Mouse (Mus musculus): ENCODE results near the gene Hlcs. TPM values are rescaled to one million over a fixed set of nuclear protein-coding genes. Genes with fewer than 3 reads are reported as not detected.

Hlcs gene
- polyA plus RNA-seq, 1 experiment from 2014 or later: 7.6 TPM

GRCm38 (mm10) chr16:94123247-94123646, 190.1 kb downstream of the Hlcs start:
- Histone ChIP-seq H3K9me3 (ENCODE audit: control insufficient read depth, low read length) (no peaks in the 10 kb centered on the region), H3K4me2 (ENCODE audit: low read depth, low read length) (no peak overlapping the region), H3K27me3 (ENCODE audit: control insufficient read depth, insufficient read depth, low read length) (peaks cover 18% of the 10 kb centered on the region), H3K9ac (replicated peaks; ENCODE audit: low read depth, low read length) (no peak overlapping the region), H3K27ac (ENCODE audit: low read depth, low read length) (no peak overlapping the region), H3K4me3 (ENCODE audit: low read depth, low read length) (no peak overlapping the region), H3K36me3 (ENCODE audit: control insufficient read depth, insufficient read depth, low read length) (no peaks in the 10 kb centered on the region), H3K4me1 (ENCODE audit: control insufficient read depth, insufficient read depth, low read length) (peaks cover 10% of the 10 kb centered on the region; the same call in 1 of the 2 replicates)
- WGBS: 50% methylated on average over 11 of the region's 11 CpGs
- ATAC-seq (ENCODE audit: low read depth): no peak

GRCm38 (mm10) chr16:94122347-94122746, 191.0 kb downstream of the Hlcs start:
- Histone ChIP-seq H3K36me3 (ENCODE audit: control insufficient read depth, insufficient read depth, low read length) (no peaks in the 10 kb centered on the region), H3K9me3 (ENCODE audit: control insufficient read depth, low read length) (no peaks in the 10 kb centered on the region), H3K4me1 (ENCODE audit: control insufficient read depth, insufficient read depth, low read length) (peaks cover 10% of the 10 kb centered on the region; the same call in 1 of the 2 replicates), H3K4me2 (ENCODE audit: low read depth, low read length) (no peak overlapping the region), H3K4me3 (ENCODE audit: low read depth, low read length) (no peak overlapping the region), H3K27ac (ENCODE audit: low read depth, low read length) (no peak overlapping the region), H3K27me3 (ENCODE audit: control insufficient read depth, insufficient read depth, low read length) (peaks cover 18% of the 10 kb centered on the region), H3K9ac (replicated peaks; ENCODE audit: low read depth, low read length) (no peak overlapping the region)
- WGBS: 89% methylated on average over 3 of the region's 3 CpGs
- no peak for ATAC-seq (ENCODE audit: low read depth)

- H3K4me3 ChIP-seq (ENCODE audit: low read depth, low read length): no peak overlapping the region
- H3K36me3 ChIP-seq (ENCODE audit: control insufficient read depth, insufficient read depth, low read length): no peaks in the 10 kb centered on the region
- H3K4me2 ChIP-seq (ENCODE audit: low read depth, low read length): no peak overlapping the region
- no peak overlapping the region for H3K9ac ChIP-seq (replicated peaks; ENCODE audit: low read depth, low read length)
- H3K4me1 ChIP-seq (ENCODE audit: control insufficient read depth, insufficient read depth, low read length): no peaks in the 10 kb centered on the region
- H3K27ac ChIP-seq (ENCODE audit: low read depth, low read length): no peak overlapping the region
- H3K27me3 ChIP-seq (ENCODE audit: control insufficient read depth, insufficient read depth, low read length): no peaks in the 10 kb centered on the region; the same call in 1 of the 2 replicates
- H3K9me3 ChIP-seq (ENCODE audit: control insufficient read depth, low read length): no peaks in the 10 kb centered on the region
- ATAC-seq (ENCODE audit: low read depth): no peak
- 96% methylated on average over 1 of the region's 1 CpGs for WGBS
Measured at GRCm38 (mm10) chr16:94118394-94118793, 195.0 kb downstream of the Hlcs start.

- Histone ChIP-seq H3K4me3 (ENCODE audit: low read depth, low read length) (no peak overlapping the region), H3K4me1 (ENCODE audit: control insufficient read depth, insufficient read depth, low read length) (no peaks in the 10 kb centered on the region), H3K9ac (replicated peaks; ENCODE audit: low read depth, low read length) (no peak overlapping the region), H3K9me3 (ENCODE audit: control insufficient read depth, low read length) (no peaks in the 10 kb centered on the region), H3K27me3 (ENCODE audit: control insufficient read depth, insufficient read depth, low read length) (no peaks in the 10 kb centered on the region), H3K4me2 (ENCODE audit: low read depth, low read length) (no peak overlapping the region), H3K36me3 (ENCODE audit: control insufficient read depth, insufficient read depth, low read length) (no peaks in the 10 kb centered on the region), H3K27ac (ENCODE audit: low read depth, low read length) (no peak overlapping the region)
- WGBS: 63% methylated on average over 6 of the region's 6 CpGs
- peak; percentile 4; the same call in 1 of the 2 replicates for ATAC-seq (ENCODE audit: low read depth)
Measured at GRCm38 (mm10) chr16:94117333-94117732, 196.0 kb downstream of the Hlcs start.

GRCm38 (mm10) chr16:94114693-94115092, 198.7 kb downstream of the Hlcs start:
- no peak overlapping the region for H3K4me3 ChIP-seq (ENCODE audit: low read depth, low read length)
- H3K27ac ChIP-seq (ENCODE audit: low read depth, low read length): no peak overlapping the region
- no peaks in the 10 kb centered on the region for H3K9me3 ChIP-seq (ENCODE audit: control insufficient read depth, low read length)
- no peak for ATAC-seq (ENCODE audit: low read depth)
- H3K9ac ChIP-seq (replicated peaks; ENCODE audit: low read depth, low read length): no peak overlapping the region
- no peaks in the 10 kb centered on the region for H3K4me1 ChIP-seq (ENCODE audit: control insufficient read depth, insufficient read depth, low read length)
- no peaks in the 10 kb centered on the region for H3K27me3 ChIP-seq (ENCODE audit: control insufficient read depth, insufficient read depth, low read length)
- no peaks in the 10 kb centered on the region for H3K36me3 ChIP-seq (ENCODE audit: control insufficient read depth, insufficient read depth, low read length)
- 78% methylated on average over 9 of the region's 9 CpGs for WGBS
- no peak overlapping the region for H3K4me2 ChIP-seq (ENCODE audit: low read depth, low read length)

- no peak overlapping the region for H3K4me3 ChIP-seq (ENCODE audit: low read depth, low read length)
- H3K27ac ChIP-seq (ENCODE audit: low read depth, low read length): no peak overlapping the region
- ATAC-seq (ENCODE audit: low read depth): no peak
- H3K27me3 ChIP-seq (ENCODE audit: control insufficient read depth, insufficient read depth, low read length): no peaks in the 10 kb centered on the region
- H3K4me2 ChIP-seq (ENCODE audit: low read depth, low read length): no peak overlapping the region
- 90% methylated on average over 7 of the region's 7 CpGs for WGBS
- no peaks in the 10 kb centered on the region for H3K36me3 ChIP-seq (ENCODE audit: control insufficient read depth, insufficient read depth, low read length)
- H3K9me3 ChIP-seq (ENCODE audit: control insufficient read depth, low read length): no peaks in the 10 kb centered on the region
- H3K4me1 ChIP-seq (ENCODE audit: control insufficient read depth, insufficient read depth, low read length): no peaks in the 10 kb centered on the region
- H3K9ac ChIP-seq (replicated peaks; ENCODE audit: low read depth, low read length): no peak overlapping the region
Measured at GRCm38 (mm10) chr16:94113160-94113559, 200.2 kb downstream of the Hlcs start.

- Histone ChIP-seq H3K36me3 (ENCODE audit: control insufficient read depth, insufficient read depth, low read length) (no peaks in the 10 kb centered on the region), H3K4me3 (ENCODE audit: low read depth, low read length) (no peak overlapping the region), H3K4me1 (ENCODE audit: control insufficient read depth, insufficient read depth, low read length) (no peaks in the 10 kb centered on the region), H3K9ac (replicated peaks; ENCODE audit: low read depth, low read length) (no peak overlapping the region), H3K27me3 (ENCODE audit: control insufficient read depth, insufficient read depth, low read length) (peaks cover 50% of the 10 kb centered on the region), H3K27ac (ENCODE audit: low read depth, low read length) (no peak overlapping the region), H3K4me2 (ENCODE audit: low read depth, low read length) (no peak overlapping the region), H3K9me3 (ENCODE audit: control insufficient read depth, low read length) (no peaks in the 10 kb centered on the region)
- WGBS: 2% methylated on average over 12 of the region's 12 CpGs
- ATAC-seq (ENCODE audit: low read depth): peak; percentile 54; the same call in 1 of the 2 replicates
Measured at GRCm38 (mm10) chr16:94097724-94098455, 215.5 kb downstream of the Hlcs start.

- Histone ChIP-seq H3K4me3 (ENCODE audit: low read depth, low read length) (no peak overlapping the region), H3K9me3 (ENCODE audit: control insufficient read depth, low read length) (no peaks in the 10 kb centered on the region), H3K27ac (ENCODE audit: low read depth, low read length) (no peak overlapping the region), H3K4me1 (ENCODE audit: control insufficient read depth, insufficient read depth, low read length) (no peaks in the 10 kb centered on the region), H3K4me2 (ENCODE audit: low read depth, low read length) (no peak overlapping the region), H3K36me3 (ENCODE audit: control insufficient read depth, insufficient read depth, low read length) (no peaks in the 10 kb centered on the region), H3K27me3 (ENCODE audit: control insufficient read depth, insufficient read depth, low read length) (peaks cover 62% of the 10 kb centered on the region), H3K9ac (replicated peaks; ENCODE audit: low read depth, low read length) (no peak overlapping the region)
- 1% methylated on average over 14 of the region's 14 CpGs for WGBS
- ATAC-seq (ENCODE audit: low read depth): no peak
Measured at GRCm38 (mm10) chr16:94096479-94096878, 216.9 kb downstream of the Hlcs start.

GRCm38 (mm10) chr16:94095109-94095822, 218.1 kb downstream of the Hlcs start:
- H3K4me1 ChIP-seq (ENCODE audit: control insufficient read depth, insufficient read depth, low read length): no peaks in the 10 kb centered on the region
- WGBS: 2% methylated on average over 26 of the region's 26 CpGs
- no peaks in the 10 kb centered on the region for H3K9me3 ChIP-seq (ENCODE audit: control insufficient read depth, low read length)
- H3K27me3 ChIP-seq (ENCODE audit: control insufficient read depth, insufficient read depth, low read length): peaks cover 70% of the 10 kb centered on the region
- H3K4me3 ChIP-seq (ENCODE audit: low read depth, low read length): no peak overlapping the region
- H3K4me2 ChIP-seq (ENCODE audit: low read depth, low read length): no peak overlapping the region
- no peak for ATAC-seq (ENCODE audit: low read depth)
- no peak overlapping the region for H3K9ac ChIP-seq (replicated peaks; ENCODE audit: low read depth, low read length)
- no peaks in the 10 kb centered on the region for H3K36me3 ChIP-seq (ENCODE audit: control insufficient read depth, insufficient read depth, low read length)
- H3K27ac ChIP-seq (ENCODE audit: low read depth, low read length): no peak overlapping the region

Measured in neural tube, embryonic 14.5 days (tissue).